Mouse (Mus musculus) embryonic facial prominence, embryonic 15.5 days (tissue): ENCODE results near the gene Col6a3. TPM values are rescaled to one million over a fixed set of nuclear protein-coding genes. Genes with fewer than 3 reads are reported as not detected.

Source experiments
- ATAC-seq: fragments of 200-750 bp; cut with Nextera tagmentation; 2 replicates; pipeline ENCODE4 v1.8.0; 2017; ENCODE audit warnings: low read depth, moderate TSS enrichment; ENCODE audit not compliant: insufficient number of reproducible peaks, low FRiP score, low TSS enrichment
- H3K27ac ChIP-seq: fragments of 300-500 bp; sonication (generic); replicated peaks from 2 replicates; pipeline ENCODE4 v1.5.1; 2015; ENCODE audit warnings: mild to moderate bottlenecking, inconsistent platforms
- H3K27me3 ChIP-seq: fragments of 300-500 bp; sonication (generic); 2 replicates; pipeline ENCODE4 v1.6.1; 2015; ENCODE audit warnings: inconsistent platforms
- H3K36me3 ChIP-seq: fragments of 300-500 bp; sonication (generic); 2 replicates; pipeline ENCODE4 v1.6.1; 2015; ENCODE audit warnings: mild to moderate bottlenecking, inconsistent platforms
- H3K4me1 ChIP-seq: fragments of 300-500 bp; sonication (generic); 2 replicates; pipeline ENCODE4 v1.6.1; 2015; ENCODE audit warnings: inconsistent platforms
- H3K4me2 ChIP-seq: fragments of 300-500 bp; sonication (generic); replicated peaks from 2 replicates; pipeline ENCODE4 v1.6.1; 2015; ENCODE audit warnings: mild to moderate bottlenecking, inconsistent platforms
- H3K4me3 ChIP-seq: fragments of 300-500 bp; sonication (generic); replicated peaks from 2 replicates; pipeline ENCODE4 v1.5.1; 2015; ENCODE audit warnings: mild to moderate bottlenecking, inconsistent platforms
- H3K9ac ChIP-seq: fragments of 300-500 bp; sonication (generic); 2 replicates; pipeline ENCODE4 v1.6.1; 2015; ENCODE audit warnings: inconsistent platforms
- H3K9me3 ChIP-seq: fragments of 300-500 bp; sonication (generic); replicated peaks from 2 replicates; pipeline ENCODE4 v1.6.1; 2016; ENCODE audit warnings: inconsistent platforms
- WGBS: fragments of 180-500 bp; shearing (Covaris S2); methylation state at CpG from one replicate; pipeline ENCODE4 v1.1.7; 2015; 5-methylcytosine and 5-hydroxymethylcytosine counted together
- polyA plus RNA-seq: library from polyadenylated mRNA; unstranded; fragments of >200 nt; fragmentation: Nextera tagmentation; extraction: Ambion mirVana; gene quantifications from 2 replicates; pipeline ENCODE4 v1.2.1, GENCODE M21; 2015

Gene Col6a3
- 204 and 259 TPM in 2 replicates for polyA plus RNA-seq

- ATAC-seq = peak; percentile 92
- Histone ChIP-seq H3K9me3 (no peaks in the 10 kb centered on the region), H3K27me3 (no peaks in the 10 kb centered on the region), H3K27ac (peak within 1 kb of the TSS; percentile 94), H3K9ac (peak within 1 kb of the TSS; percentile 49), H3K4me3 (peak within 1 kb of the TSS; percentile 50), H3K36me3 (no peaks in the 10 kb centered on the region), H3K4me1 (peaks cover 43% of the 10 kb centered on the region), H3K4me2 (peak within 1 kb of the TSS; percentile 45)
- WGBS = 34% methylated on average over 4 of the region's 4 CpGs
Measured at GRCm38 (mm10) chr1:90843836-90844235, at the start of gene Col6a3. TSS of gene Col6a3 (minus strand) at chr1:90843971.

DNA sequence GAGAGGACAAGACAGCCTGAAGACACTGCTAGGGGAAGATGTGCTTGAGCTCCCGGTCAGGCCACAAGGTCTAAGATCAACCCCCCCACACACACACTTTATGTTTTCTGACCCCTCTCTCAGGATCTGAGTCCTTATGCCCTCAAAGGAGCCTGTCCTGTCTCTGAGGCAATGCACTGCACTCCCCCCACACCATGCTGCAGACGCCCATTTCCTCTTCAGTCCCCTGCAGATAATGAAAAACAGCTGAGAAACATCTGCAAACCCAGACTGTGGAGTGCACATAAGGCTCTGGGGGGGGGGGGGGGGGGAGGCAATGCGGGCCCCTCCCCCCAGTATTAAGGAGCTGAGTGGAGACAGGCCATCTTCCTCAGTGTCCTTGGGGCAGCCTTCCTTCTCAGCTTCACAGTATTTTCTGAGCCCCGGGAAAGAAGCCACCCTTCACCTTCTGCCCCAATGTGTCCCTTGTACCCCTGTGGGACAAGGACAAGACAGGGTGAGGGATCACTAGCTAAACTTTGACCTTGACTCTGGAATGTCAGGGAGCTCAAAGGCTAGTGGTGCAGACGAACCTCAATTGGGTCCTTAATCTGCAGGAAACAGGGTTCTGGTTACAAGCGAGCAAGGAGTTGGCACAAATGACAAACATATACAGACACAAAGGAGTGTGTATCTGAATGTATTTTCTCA, 42.1 kb upstream of the Col6a3 start:
- Histone ChIP-seq H3K36me3 (no peaks in the 10 kb centered on the region), H3K9ac (no peak overlapping the region), H3K4me1 (peaks cover 12% of the 10 kb centered on the region), H3K27ac (peak overlapping the region; percentile 73), H3K9me3 (0 out of 2 replicates have a peak, but pooled peaks cover 3% of the 10 kb centered on the region), H3K4me3 (no peak overlapping the region), H3K27me3 (no peaks in the 10 kb centered on the region), H3K4me2 (no peak overlapping the region)
- ATAC-seq = peak; percentile 87
- 20% methylated on average over 6 of the region's 6 CpGs for WGBS

- H3K4me2 ChIP-seq = no peak overlapping the region
- 55% methylated on average over 5 of the region's 5 CpGs for WGBS
- no peaks in the 10 kb centered on the region for H3K9me3 ChIP-seq
- H3K27me3 ChIP-seq = no peaks in the 10 kb centered on the region
- H3K9ac ChIP-seq = no peak overlapping the region
- no peak for ATAC-seq
- peak overlapping the region; percentile 39; the same call in 1 of the 2 replicates for H3K27ac ChIP-seq
- H3K4me1 ChIP-seq = no peaks in the 10 kb centered on the region
- H3K36me3 ChIP-seq = no peaks in the 10 kb centered on the region
- H3K4me3 ChIP-seq = no peak overlapping the region
Measured at GRCm38 (mm10) chr1:90876486-90877270, 32.9 kb upstream of the Col6a3 start.

GRCm38 (mm10) chr1:90875961-90876360, 32.2 kb upstream of the Col6a3 start:
- Histone ChIP-seq H3K36me3 (no peaks in the 10 kb centered on the region), H3K27ac (peak overlapping the region; percentile 39; the same call in 1 of the 2 replicates), H3K4me2 (no peak overlapping the region), H3K27me3 (no peaks in the 10 kb centered on the region), H3K9ac (no peak overlapping the region), H3K4me3 (no peak overlapping the region), H3K4me1 (no peaks in the 10 kb centered on the region), H3K9me3 (no peaks in the 10 kb centered on the region)
- no peak for ATAC-seq
- 24% methylated on average over 2 of the region's 2 CpGs for WGBS

DNA sequence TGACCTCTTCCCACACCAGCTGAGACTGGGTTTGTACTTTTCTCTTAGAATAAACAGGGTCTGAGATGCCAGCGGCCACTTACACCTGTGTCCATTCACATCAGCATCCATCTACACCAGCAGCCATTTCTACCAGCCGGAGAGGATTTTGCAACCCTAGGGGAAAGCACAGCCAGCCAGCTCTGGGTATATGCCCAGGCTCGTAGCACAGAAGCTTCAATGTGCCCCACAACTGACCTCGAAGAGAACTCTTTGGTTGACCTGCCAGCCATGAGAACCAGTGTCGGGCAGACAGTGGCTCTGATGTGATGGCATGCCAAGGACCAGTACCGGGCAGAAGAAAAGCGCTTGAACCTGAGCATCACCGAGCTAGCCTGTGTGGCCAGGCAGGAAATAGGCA, 31.6 kb upstream of the Col6a3 start:
- no peak overlapping the region for H3K9ac ChIP-seq
- WGBS = 83% methylated on average over 8 of the region's 8 CpGs
- no peak for ATAC-seq
- no peaks in the 10 kb centered on the region for H3K36me3 ChIP-seq
- no peak overlapping the region for H3K27ac ChIP-seq
- H3K9me3 ChIP-seq = no peaks in the 10 kb centered on the region
- no peaks in the 10 kb centered on the region for H3K4me1 ChIP-seq
- H3K4me2 ChIP-seq = no peak overlapping the region
- H3K27me3 ChIP-seq = no peaks in the 10 kb centered on the region
- H3K4me3 ChIP-seq = no peak overlapping the region

- ATAC-seq = no peak
- WGBS = 71% methylated on average over 2 of the region's 2 CpGs
- no peak overlapping the region for H3K9ac ChIP-seq
- no peaks in the 10 kb centered on the region for H3K9me3 ChIP-seq
- H3K4me3 ChIP-seq = no peak overlapping the region
- no peak overlapping the region for H3K4me2 ChIP-seq
- no peaks in the 10 kb centered on the region for H3K4me1 ChIP-seq
- H3K27me3 ChIP-seq = no peaks in the 10 kb centered on the region
- H3K27ac ChIP-seq = no peak overlapping the region
- no peaks in the 10 kb centered on the region for H3K36me3 ChIP-seq
Measured at GRCm38 (mm10) chr1:90870581-90870980, 26.8 kb upstream of the Col6a3 start.

DNA sequence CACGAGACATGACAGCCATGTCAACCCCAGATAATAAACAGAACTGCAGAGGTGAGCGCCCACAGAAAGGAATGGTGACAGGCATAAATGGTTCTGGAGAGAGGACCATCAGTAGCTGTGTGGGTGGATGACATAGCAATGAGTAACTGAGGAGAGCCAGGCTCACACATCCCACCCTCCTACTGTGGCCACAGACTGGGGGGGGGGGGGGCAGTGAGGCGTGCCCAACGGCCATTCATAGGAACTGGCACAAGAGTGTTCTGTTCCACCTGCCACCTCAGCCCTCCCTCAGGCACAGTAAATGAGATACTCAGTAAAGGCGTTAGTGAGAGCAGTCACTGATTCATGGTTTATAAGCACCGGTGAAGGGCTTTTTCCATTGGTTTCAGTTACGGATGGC, 23.0 kb upstream of the Col6a3 start:
- ATAC-seq = no peak
- H3K27ac ChIP-seq = no peak overlapping the region
- H3K36me3 ChIP-seq = no peaks in the 10 kb centered on the region
- no peak overlapping the region for H3K4me2 ChIP-seq
- H3K4me1 ChIP-seq = no peaks in the 10 kb centered on the region
- H3K9ac ChIP-seq = no peak overlapping the region
- no peak overlapping the region for H3K4me3 ChIP-seq
- 85% methylated on average over 7 of the region's 7 CpGs for WGBS
- no peaks in the 10 kb centered on the region for H3K9me3 ChIP-seq
- H3K27me3 ChIP-seq = no peaks in the 10 kb centered on the region

- Histone ChIP-seq H3K9me3 (no peaks in the 10 kb centered on the region), H3K27ac (peak overlapping the region; percentile 76), H3K4me1 (peaks cover 14% of the 10 kb centered on the region), H3K27me3 (no peaks in the 10 kb centered on the region), H3K9ac (no peak overlapping the region), H3K4me3 (no peak overlapping the region), H3K4me2 (no peak overlapping the region), H3K36me3 (no peaks in the 10 kb centered on the region)
- whole genome bisulfite sequencing = 27% methylated on average over 5 of the region's 5 CpGs
- peak; percentile 75 for ATAC-seq
Measured at GRCm38 (mm10) chr1:90855880-90856279, 12.1 kb upstream of the Col6a3 start.

DNA sequence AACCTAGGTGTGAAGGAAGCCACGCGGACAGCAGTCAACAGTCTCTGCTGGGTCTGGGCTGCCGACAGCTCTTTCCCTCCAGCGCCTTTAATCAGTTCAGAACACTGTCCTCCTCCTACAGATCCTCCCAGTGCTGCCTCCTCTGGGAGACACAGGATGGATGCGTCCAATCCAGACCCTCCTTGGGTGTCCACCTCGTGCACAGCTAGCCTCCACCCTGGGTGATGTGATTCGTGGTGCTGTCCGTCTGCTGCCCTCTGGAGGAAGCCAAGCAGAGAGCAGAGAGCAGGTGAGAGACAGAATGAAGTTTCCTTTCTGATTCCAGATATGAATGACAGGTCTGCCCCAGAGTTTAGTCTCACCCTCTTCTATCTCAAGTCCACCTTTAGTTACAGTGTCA, 6.1 kb upstream of the Col6a3 start:
- no peak overlapping the region for H3K4me2 ChIP-seq
- H3K9ac ChIP-seq = no peak overlapping the region
- H3K27me3 ChIP-seq = no peaks in the 10 kb centered on the region
- ATAC-seq = no peak
- no peaks in the 10 kb centered on the region for H3K36me3 ChIP-seq
- WGBS = 41% methylated on average over 8 of the region's 8 CpGs
- no peaks in the 10 kb centered on the region for H3K9me3 ChIP-seq
- peaks cover 11% of the 10 kb centered on the region; the same call in 1 of the 2 replicates for H3K4me1 ChIP-seq
- no peak overlapping the region for H3K27ac ChIP-seq
- no peak overlapping the region for H3K4me3 ChIP-seq

DNA sequence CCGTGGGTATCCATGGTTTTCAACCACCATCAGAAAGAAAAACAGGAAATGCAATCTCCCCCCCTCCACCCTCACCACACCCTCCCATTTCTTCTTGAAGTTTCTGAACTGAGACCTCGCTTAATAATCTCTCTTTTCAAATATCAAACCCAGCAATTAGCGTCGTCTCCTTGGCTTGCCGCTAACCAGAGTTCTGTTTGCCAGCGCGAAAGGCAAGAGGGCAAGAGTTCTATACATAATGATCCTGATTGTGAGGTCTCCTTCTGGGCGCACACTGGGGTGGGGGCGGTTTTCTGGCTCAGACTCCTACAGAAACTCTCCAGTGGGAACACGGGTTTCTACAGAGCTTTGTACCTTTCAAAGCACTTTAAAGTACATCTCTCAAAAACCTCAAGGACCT, 1.4 kb upstream of the Col6a3 start:
- Histone ChIP-seq H3K4me1 (peaks cover 29% of the 10 kb centered on the region), H3K27ac (peak overlapping the region; percentile 65; the same call in 1 of the 2 replicates), H3K9ac (no peak overlapping the region), H3K9me3 (no peaks in the 10 kb centered on the region), H3K36me3 (no peaks in the 10 kb centered on the region), H3K4me3 (no peak overlapping the region), H3K4me2 (no peak overlapping the region), H3K27me3 (no peaks in the 10 kb centered on the region)
- 46% methylated on average over 10 of the region's 10 CpGs for WGBS
- no peak for ATAC-seq

DNA sequence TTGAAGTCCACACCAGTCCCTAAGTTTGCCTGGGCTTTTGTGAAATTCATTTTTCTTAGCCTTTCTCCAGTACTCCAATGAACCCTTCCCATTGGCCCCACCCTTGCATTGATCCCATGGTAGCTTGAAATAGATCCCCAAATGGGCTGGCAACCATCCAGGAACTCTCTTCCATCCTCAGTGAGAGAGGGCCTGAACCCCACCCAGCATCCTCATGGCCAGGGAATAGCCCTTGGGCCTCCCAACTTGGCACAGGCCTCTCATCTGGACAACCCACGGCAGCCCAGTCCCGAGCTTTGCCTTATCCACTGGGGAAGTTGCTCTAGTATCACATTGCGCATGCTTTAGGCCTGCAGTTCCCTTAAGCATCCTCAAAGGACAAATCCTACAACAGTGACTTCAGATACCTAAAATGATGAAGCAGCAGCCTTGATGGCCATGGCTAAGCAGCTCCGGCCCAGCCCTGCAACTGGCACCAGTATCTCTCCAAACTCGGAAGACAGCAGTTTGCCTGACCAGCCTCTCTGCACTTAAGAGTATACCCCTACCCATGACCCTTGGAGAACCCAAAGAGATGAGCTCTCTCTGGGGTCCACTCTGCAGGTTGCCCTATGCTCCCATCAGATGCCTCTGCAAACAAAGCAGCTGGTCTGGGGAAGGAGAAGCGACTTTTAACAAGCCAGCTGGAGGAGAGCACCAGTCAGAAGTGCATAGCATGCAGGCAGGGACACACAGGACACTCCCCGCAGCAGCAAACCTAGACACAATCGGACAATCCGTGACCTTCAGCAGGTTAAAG, 783 bp downstream of the Col6a3 start:
- H3K27ac ChIP-seq = peak overlapping the region; percentile 94
- peak overlapping the region; percentile 50 for H3K4me3 ChIP-seq
- no peak for ATAC-seq
- H3K27me3 ChIP-seq = no peaks in the 10 kb centered on the region
- H3K36me3 ChIP-seq = no peaks in the 10 kb centered on the region
- H3K4me2 ChIP-seq = peak overlapping the region; percentile 45
- H3K9ac ChIP-seq = peak overlapping the region; percentile 49
- 49% methylated on average over 9 of the region's 9 CpGs for WGBS
- H3K4me1 ChIP-seq = peaks cover 51% of the 10 kb centered on the region
- no peaks in the 10 kb centered on the region for H3K9me3 ChIP-seq
